Mouse (Mus musculus) E14TG2a.4 (cell line): ENCODE results near the gene Emsy.

Experiments used
- CTCF ChIP-seq: conservative IDR thresholded peaks from 2 replicates; pipeline ENCODE4 v1.5.1; 2014; ENCODE audit warnings: low read length
- NANOG ChIP-seq: IDR thresholded peaks from 2 replicates; pipeline ENCODE4 v1.6.1; 2014; ENCODE audit warnings: borderline replicate concordance, low read length, mixed read lengths

DNA sequence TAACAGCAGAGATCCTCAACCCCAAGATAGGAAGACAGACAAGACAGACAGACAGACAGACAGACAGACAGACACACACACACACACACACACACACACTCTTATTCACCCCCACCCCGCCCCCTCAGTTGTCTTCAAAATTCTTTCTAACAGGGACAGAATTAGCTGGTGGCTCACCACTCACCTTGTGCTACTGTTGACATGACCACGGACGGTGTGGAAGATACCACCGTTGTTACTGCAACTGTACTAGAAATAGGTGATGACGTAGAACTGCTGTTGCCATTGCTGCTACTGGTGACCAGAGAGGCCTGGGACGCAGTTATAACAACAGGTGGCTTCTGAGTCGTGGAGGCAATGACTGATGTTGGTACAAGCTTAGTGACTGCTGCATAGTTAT lies 26.6 kb downstream of the Emsy start:
- TF ChIP-seq CTCF (no peak), NANOG (no peak)
